Mouse (Mus musculus): ENCODE measurements around the gene Ripply2.

The Ripply2 gene

GRCm38 (mm10) chr9:87021778-87022523 is 6.6 kb downstream of the Ripply2 start, which contains the start of gene Cyb5r4:
TSS of gene Cyb5r4 (plus strand) at chr9:87022014.
- in situ Hi-C loops (cut with MboI, MseI): loop anchor here (25.0 kb wide), 1 partner anchor 435 kb away; no protein-coding TSS in a partner anchor

DNA sequence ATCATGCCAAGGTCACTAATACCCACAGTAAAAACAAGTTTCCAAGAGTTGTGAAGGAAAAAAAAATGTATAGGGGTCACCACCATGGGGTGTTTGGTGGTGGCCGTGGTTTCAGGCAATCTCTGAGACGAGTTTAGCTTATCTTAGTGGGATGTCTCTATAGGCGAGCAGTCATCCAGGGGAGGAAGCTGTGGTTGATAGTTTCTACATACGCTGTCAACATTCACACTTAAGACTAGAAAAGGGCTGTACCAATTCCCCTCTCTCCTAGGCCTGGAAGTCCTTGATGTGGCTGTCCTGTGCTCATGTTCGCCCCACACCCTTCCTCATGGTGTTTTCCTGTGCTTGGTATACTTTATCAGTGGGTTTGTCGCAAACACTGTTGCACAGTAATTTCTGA is 10.4 kb downstream of the Ripply2 start:
- in situ Hi-C loops (cut with MboI, MseI): loop anchor here (5.0 kb wide), 1 partner anchor 227 kb away; no protein-coding TSS in a partner anchor

- in situ Hi-C loops (cut with MboI, MseI): loop anchor here (5.0 kb wide), 1 partner anchor 225 kb away; no protein-coding TSS in a partner anchor
Measured at GRCm38 (mm10) chr9:87027423-87028084, 12.2 kb downstream of the Ripply2 start.

DNA sequence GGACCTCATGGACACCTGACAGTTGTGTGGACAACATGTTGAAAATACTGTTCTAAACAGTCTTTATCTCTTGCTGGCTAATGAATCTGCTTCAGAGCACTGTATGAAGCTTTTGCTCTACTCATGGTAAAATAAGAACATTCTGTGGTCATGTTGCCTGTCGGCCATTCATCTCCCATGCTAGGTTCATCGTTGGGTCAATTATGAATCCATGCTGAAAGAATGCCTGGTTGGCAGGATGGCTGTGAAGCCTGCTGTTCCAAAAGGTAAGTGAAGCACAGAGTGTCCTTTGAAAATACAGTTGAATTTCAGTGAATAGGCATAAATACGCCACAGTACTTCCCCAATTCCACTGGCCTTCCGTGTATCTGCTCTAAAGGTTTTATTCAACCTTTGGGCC is 16.9 kb downstream of the Ripply2 start:
- in situ Hi-C loops (cut with MboI, MseI): no loop called here

DNA sequence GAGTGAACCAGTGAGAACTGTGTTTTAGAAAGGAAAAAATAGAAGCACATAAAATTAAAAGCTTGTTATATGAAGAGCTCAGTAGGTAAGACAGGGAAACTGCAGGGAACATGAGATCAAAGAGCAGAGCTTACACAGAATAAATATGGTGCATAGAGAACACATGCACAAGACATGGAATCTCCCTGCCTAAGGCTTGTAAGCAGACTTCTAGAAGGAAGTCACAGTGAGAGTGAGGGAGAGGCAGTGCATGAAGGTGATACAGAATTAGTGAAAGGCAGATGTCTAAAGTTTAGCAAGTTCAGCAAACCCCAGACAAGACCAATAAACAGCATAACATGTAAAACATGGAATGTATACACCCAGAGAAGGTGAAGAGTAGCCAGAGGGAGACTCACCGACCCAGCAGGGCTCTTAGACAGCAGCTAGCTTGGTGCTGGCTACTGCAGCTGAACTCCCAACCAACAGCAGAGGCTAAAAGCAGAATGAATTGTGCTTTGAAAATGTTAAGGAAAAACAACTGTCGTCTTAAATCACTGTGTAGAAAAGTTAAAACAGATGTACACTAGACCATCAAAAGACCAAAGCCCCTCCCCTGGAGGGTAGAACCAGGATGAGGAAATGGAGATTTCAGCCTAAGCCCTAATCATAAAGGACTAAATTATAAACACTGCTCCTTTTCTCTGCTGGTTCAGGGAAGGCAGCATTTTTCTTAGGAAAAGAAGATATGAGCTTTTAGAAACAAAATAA is 19.7 kb downstream of the Ripply2 start:
- in situ Hi-C loops (cut with MboI, MseI): no loop called here

- in situ Hi-C loops (cut with MboI, MseI): no loop called here
Measured at GRCm38 (mm10) chr9:87049425-87049824, 34.1 kb downstream of the Ripply2 start.

GRCm38 (mm10) chr9:87055547-87056235 is 40.4 kb downstream of the Ripply2 start:
- in situ Hi-C loops (cut with MboI, MseI): no loop called here

GRCm38 (mm10) chr9:87062337-87062736 is 47.0 kb downstream of the Ripply2 start:
- in situ Hi-C loops (cut with MboI, MseI): no loop called here

GRCm38 (mm10) chr9:87068160-87068559 is 52.8 kb downstream of the Ripply2 start:
- in situ Hi-C loops (cut with MboI, MseI): no loop called here
